Mouse (Mus musculus) monocyte, adult 5-6 weeks (primary cell): ENCODE measurements around the gene Rnf208. TPM values are rescaled to one million over a fixed set of nuclear protein-coding genes. Genes with fewer than 3 reads are reported as not detected.

Experiments
- ATAC-seq: fragments of 153-309, 156-312 bp; replicated peaks from 2 replicates; pipeline ENCODE4 v1.8.0; 2017; ENCODE audit warnings: mild to moderate bottlenecking; ENCODE audit not compliant: low TSS enrichment, insufficient number of reproducible peaks, severe bottlenecking, poor library complexity, low FRiP score
- total RNA-seq: library from RNA; stranded (forward); fragments of 200-1000, 200-491, 200-594 nt; gene quantifications from 3 replicates; pipeline ENCODE4 v1.2.3, GENCODE M21; 2017

The Rnf208 gene
- not detected in 3 replicates for total RNA-seq

DNA sequence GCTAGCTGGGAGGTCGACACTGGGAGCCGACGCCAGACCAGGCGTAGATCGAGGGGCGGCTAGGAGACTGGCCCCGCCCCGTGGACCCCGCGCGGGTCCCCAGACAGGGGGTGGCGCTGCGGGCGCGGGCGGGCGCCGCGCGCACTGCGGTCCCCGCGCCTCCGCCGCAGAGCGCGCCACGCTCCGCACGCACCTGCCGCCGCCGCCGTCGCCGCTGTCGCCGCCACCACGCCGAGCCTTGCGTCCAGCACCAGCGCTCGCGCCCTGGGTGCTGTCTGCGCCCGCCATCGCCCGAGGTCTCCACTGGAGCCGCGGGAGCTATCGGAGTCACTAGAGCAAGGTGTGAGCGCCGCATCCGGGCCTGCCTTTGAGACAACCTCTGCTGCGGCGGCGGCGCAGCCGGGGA, at the start of gene Rnf208, which contains the start of gene Cysrt1:
Rnf208 (plus strand) TSS at position 155 of the 406 bp plus-strand sequence.
Cysrt1 (minus strand) TSS at position 352 of the 406 bp plus-strand sequence.
- ATAC-seq: no peak

DNA sequence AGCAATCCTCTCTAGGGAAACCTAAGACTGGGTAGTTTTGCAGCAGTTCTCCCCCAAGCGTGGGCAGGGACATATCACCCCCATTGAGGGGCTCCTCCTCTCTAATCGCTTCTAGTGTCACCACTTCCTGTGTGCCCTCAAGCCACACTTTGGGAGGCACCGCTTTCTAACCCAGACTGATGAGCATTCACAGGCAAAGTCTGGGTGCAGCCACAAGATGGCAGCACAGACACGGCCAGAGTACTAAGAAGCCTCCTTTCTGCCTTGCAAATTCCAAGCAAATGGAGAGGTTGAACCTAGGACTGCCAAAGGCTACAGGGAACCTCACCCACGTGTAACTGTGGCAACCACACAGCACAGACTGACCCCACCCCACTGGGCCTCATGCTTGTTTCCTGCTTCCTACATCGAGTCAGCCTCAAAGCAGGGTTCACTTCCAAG, 48.7 kb upstream of the Rnf208 start:
- peak; percentile 52 for ATAC-seq

DNA sequence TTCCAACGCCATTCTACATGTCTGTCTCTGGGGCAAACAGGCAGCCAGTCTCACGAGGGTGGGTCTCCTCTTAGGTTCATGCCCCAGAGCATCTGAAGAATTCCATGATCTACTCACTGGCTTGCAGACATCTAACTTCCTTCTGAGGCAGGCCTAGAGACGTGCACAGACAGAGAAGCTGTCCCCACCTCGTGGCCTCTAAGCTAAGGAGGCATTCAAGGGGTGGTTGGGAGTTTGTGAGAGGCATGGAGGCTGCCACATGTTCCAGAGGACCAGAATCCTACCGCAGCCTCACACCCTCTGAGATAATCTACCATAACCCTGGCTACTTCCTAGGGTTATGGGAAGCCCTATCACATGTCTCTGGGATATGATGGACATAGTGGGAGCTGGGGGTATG, 48.0 kb upstream of the Rnf208 start:
- ATAC-seq: no peak

DNA sequence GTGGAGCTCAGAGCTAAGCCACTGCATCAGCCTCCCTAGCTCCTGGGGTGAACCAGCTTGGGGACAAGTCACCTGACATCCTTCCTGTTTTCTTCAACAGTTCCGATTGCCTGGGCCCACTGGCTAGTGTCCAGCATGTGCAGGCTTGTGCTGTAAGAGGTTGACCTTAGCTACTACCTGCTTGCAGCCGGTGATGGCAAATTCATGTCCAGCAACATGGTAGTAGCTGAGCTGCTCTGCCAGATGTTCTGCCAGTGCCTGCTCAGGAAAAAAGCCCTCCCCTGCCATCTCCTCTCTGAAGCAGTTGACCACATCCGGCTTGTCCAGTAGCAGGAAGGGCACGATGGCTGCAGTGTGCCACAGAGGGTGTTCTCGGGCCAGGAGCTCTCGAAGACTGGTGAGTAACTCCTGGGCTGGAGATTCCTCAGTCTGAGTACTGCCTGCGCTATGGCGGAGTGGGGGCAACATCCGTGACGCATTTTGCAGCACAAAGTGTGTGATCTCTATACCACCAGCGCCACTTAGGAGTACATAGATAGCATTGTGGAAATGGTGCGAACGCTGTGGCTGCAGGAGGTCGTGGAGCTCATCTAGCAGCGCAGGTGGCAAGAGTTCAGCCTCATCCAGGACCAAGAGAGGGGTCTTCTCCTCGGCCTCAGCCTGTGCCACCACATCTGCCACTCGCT, 47.4 kb upstream of the Rnf208 start:
- peak; percentile 24 for ATAC-seq

DNA sequence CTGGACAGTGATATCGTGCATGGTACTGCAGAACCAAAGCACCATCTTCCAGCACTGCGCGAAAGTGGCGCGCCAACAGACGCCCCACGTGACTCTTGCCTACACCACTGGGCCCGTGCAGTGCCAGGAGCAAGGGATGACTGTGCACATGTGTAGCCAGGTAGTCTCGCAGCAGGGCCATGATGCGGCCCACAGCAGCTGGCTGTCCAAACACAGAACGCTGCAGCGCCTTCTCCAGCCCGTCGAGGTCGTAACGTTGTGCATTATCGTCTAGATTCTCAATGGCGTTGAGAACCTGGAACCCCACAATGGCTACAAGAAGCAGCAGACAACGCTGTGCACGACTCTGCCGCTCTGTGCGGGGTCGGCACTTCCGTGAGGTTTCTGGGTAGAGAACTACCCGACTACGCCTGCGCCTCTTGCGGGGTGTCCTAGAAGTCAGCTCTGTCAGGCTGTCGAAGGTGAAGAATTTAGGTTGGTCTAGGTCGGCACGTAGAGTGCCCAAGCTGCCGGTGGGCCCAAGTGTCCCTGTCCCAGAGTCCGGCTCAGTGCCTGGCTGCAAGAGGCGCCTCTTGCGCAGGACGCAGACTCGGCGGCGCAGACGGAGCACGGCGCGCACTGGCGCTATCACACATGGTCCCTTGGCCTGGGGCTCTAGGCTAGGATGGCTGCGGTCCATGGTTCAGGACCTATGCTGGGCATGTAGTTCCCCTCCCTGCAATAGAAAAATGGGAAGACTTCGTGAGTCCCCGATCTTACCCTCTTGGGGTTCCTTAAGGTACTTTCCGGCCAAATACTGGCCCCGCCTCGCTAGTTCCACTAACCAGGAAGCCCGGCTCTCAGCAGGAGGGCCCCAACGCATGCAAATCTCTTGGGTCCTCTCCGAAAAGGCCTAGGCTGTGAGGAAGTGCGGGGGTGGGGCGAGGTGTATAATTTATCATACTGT, 46.6 kb upstream of the Rnf208 start:
- ATAC-seq: peak; percentile 52

DNA sequence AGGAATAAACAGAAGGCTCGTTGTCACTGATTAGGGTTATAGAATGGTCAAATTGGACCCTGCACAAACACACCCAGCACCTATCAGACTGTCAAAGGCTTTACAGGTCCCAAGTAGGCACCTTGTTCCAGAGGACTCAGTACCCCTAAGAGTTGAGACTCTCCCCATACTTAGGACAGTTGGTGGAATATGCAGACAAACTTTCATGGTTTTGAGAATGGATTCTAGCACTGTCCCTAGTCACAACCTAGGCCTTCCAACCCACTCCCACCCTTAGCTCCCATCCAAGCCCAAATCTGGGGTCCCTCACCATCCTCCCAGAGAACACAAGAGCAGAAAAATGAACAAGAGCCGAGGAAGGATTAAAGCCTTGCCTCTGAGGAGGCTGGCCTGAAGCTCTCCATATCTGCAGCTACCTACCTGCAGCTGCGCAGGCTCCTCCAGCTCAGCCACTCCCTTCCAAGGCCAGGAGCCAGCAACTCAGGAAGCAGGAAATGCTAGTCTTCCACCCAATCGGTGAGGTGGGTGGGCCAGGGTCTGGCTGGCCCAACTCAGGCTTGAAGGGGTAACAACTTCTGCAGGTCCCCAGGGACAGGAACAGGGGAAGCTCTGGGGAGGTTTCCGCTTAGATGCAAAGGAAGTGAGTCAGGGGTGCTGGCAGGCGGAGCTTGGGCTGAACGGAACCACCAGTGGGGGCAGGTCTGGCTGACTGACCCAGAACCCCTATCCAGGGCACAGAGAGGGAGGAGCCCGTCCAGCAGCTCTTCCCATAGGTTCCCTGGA, 45.7 kb upstream of the Rnf208 start, which contains the start of gene Tor4a:
Tor4a (minus strand) TSS at position 715 of the 783 bp plus-strand sequence.
- ATAC-seq: peak; percentile 65

DNA sequence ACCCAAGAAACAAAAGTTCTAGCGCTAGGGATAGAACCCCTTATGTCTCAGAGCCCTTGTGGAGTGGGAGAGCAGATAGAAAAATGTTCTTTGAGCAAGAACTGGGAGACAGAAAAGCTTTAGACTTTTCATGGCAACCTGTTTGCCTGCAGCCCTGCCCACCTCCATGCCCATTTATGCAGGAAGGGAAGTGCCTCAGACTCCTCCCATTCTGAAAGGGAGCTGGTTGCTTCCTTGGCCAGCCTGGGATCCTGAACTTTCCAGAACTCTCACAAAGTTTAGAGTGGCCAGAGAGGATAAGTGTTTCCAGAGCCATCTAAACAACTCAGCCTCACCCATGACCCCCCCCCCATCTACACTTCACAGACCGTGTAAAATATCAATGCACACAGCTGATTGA, 44.9 kb upstream of the Rnf208 start:
- ATAC-seq: no peak

DNA sequence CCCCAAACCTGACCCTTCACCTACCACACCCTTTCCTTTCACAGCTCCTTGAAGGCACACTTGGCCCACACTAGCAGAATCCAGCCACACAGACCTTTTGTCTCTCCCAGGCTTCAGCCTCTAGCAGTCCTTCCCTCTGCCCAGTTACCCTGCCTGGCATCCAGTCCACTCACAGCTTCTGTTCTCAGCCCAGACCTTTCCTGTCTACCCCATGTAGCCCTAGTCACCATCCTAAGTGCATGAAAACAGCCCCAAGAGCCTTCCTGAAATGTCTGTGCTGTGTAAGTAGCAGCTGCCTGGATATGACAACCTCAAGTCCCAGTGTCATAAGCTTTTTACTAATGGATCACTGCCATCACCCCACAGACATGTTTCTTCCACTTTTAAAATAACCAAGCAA, 44.1 kb upstream of the Rnf208 start:
- no peak for ATAC-seq

DNA sequence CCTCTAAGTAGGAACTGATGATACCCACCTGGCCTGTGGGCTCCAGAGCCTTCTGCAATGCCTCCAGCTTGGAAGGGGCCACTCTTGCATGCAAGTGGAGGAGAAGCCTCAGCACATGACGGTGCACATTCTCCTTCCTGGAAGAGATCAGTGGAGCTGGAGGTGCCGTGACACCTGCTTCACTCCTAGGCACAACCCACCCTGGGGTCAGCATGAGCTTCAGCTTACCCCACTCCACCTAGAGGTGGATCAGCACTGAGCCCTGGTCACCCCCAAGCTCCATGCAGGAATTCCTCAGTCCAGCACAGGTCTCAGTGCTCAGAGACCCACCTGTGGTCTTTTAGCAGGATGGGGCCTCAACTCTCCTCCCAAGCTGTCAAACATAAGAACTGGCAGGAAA, 41.4 kb upstream of the Rnf208 start:
- ATAC-seq: no peak

DNA sequence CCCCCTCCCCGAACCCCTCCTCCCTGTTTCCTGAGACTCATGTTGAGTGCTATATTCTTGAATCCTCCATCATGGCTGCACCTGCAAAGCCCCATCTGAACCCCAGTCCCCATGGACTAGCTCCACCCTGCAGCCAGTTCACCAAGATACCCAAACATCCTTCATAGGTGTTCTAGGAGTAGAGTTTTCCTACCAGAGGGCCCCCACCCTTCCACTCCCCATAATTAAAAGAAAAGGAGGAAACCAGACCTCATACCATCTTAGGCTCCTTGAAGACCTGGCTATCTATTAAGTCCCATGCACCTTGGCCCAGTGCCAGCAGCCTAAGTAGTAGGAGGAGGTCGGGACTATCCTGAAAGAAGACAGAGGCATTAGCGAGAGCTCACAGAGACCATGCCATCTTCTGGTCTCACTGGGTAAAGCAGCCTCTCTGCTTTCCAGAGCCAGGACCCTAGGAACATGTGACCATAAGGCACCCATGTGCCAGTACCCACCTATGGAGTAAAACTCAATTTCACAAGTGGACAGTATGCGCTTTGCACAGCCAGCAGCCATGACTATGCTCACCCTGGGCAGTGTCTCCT, 38.3 kb upstream of the Rnf208 start:
- ATAC-seq: no peak

DNA sequence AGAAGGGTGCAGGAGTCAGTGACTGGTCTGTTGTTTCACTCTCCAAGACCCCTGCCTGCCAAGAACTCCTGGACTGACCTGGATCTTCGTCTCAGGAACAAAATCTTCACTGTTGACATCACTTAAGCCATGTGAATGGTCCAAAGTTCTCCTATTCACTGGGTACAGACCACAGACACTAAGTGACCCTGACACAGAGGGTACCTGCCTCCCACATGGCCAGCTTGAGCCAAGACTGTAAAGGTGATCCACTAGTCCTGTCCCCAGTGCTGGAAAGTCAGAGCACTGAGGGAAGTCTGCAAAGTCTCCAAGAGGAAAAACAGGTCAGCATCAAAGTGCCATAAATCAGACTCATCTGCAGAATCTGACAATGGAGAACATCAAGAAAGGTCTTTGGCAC, 34.5 kb upstream of the Rnf208 start:
- ATAC-seq: no peak

DNA sequence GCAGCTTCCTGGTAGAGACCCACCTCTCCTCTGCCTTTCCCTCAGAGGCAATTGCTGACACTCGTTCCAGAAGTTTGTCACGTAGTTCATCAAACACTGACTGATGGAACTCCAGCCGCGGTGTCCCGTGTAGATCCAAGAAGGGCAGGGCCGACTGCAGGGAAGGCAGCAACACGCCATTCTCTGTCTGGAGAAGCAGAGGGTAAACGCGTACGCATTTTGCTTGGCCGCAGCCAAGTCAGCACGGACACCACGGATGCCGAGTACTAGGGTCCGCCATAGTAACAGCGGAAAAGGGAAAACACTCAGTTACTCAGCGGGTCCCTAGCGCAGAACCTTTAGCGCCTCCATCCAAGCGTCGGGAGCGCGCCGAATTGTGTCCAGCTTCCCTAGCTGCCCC, 31.4 kb upstream of the Rnf208 start:
- ATAC-seq: peak; percentile 4; the same call in 1 of the 2 replicates

DNA sequence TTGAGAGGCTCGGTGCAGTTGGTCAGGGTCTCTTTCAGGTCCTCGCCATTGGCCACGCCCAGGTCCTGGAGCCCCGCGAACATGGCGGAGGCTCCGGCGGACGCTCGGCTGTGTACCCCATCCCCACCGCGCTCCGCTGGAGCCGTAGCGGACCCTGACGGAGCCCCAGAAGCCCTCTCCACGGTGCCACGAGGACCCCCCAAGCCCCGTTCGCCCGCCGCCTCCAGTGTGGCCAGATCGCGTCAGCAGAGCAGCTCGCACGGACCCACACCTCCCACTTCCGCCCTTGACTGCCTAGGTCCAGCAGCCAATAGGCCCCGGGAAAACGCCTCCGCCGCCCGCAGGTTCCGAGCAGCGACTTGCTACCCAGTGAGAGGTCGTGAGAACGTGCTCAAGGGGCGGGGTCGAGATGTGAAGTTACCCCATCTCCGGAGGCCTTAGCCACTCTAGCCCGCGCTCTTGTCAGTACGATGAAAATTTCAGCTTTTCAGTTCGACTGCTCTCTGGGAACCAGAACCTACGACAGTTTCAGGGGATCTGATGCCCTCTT, 30.9 kb upstream of the Rnf208 start, which contains the start of gene Nelfb:
Nelfb (minus strand) TSS at position 369 of the 550 bp plus-strand sequence.
- ATAC-seq: peak; percentile 97

DNA sequence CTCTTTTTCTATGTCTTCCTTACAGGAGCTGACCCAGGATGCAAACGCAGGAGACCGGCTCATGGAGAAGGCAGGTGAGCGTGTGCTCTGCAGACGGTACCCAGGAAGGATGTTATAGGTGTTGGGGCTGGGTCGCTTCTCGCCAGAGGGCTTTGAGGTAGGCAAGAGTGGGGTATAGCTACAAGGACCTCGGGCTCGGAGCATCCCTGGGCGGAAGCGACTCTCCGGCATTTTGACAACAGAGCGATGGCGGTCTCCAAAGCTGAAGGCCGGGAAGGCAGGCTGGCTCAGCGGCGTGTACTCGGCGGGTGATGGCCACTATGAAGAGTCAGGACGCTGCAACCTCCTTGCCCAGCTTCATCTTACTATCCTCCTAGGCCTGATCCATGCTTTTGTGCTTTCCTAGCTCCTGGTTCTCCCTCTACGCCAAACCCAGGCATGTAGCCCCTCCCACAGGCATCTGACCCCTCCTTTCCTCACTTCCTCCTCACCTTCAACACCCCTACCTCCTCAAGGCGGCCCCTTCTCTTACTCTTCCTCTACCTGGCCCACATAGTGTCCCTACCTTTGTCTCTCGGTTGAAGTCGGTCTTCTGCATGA, 28.7 kb upstream of the Rnf208 start:
- ATAC-seq: no peak

DNA sequence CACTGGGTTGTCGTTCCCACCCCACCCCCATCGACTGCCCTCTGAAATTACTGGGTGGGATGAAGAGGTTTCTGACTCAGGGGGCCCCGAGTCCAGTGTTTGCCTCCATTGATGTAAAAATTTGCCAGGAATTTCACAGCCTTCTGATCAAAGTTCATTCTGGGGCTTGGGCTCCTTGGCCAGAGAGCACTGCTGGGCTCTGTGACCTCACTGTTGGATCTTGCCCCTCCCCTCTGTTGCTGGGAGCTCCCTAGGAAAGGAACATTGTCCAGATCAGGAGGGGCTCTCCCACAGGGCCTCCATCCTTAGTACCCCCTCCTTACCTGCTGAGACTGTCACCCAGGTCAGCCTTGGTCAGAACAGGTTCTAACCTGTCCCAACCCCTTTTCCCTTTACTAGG, 27.6 kb upstream of the Rnf208 start, which contains the start of gene Stpg3:
Stpg3 (minus strand) TSS at position 194 of the 400 bp plus-strand sequence.
- ATAC-seq: no peak

DNA sequence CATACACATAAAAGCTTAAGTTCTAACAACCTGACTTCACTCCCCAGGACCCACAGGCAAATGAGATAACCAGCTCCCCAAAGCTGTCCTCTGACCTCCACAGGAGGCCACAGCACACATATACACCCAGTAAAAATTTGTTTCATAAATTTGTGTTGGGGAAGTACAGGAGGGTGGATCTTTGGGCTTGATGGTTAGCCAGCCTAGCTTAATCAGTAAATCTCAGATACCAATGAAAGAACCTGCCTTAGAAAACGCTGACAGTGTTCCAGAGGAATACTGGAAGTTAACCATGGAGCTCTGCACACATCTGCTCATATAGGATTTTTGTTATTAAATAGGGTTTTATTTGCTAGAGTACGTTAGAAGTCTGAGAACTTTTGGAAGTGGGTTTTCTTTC, 24.4 kb upstream of the Rnf208 start:
- ATAC-seq: no peak

DNA sequence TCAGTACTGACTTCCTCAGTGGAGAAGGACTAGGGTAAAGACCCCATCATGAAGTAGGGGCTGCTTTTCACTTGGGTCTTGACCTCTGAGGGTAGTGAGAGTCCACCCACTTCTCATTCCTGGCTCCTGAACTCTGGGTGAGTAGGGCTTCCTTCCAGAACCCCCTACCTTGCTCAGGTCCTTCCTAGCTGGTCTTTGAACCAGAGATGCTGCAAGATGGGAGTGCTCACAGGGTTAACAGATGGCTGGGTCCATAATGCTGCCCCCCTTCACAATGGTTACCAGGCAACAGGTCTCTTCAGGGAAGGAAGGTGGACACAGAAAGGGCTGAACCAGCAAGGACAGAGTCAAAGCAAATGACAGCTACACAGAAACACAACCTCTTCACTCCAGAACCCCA, 23.6 kb upstream of the Rnf208 start, which contains the start of gene Fam166a:
Fam166a (plus strand) TSS at position 301 of the 400 bp plus-strand sequence.
- ATAC-seq: no peak

DNA sequence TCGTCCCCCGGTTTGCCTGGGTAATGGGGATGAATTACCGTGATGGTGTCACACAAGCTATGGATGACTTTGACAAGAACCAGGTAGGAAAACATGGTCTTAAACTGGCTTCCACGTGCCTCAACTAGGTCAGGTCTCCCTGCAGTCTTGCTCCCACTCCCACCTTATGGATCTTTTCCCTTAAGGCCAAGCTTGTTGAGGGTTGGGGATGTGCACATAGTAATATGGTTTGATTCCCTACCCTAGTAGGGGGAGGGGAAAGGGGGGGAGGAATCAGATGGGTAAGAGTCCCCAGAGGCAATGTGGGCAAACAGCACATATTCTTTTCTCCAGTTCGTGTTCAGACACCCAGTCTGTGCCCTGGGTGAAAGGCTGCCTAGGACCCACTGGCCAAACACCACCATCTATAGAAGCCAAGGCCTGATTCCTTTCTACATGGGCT, 20.7 kb upstream of the Rnf208 start:
- no peak for ATAC-seq
